Mouse (Mus musculus): Measurements from ENCODE around the gene 1700001C19Rik.

Gene 1700001C19Rik

GRCm38 (mm10) chr17:47461688-47462087 is 24.5 kb upstream of the 1700001C19Rik start:
- DNase-seq: no peak

GRCm38 (mm10) chr17:47459341-47459919 is 22.3 kb upstream of the 1700001C19Rik start:
- no peak for DNase-seq

- DNase-seq: no peak
These were observed 21.8 kb upstream of the 1700001C19Rik start for GRCm38 (mm10) chr17:47458936-47459335.

GRCm38 (mm10) chr17:47458310-47458709 is 21.1 kb upstream of the 1700001C19Rik start:
- no peak for DNase-seq

GRCm38 (mm10) chr17:47454675-47455074 is 17.5 kb upstream of the 1700001C19Rik start:
- DNase-seq: peak; percentile 63

- DNase-seq: no peak
These were observed 15.7 kb upstream of the 1700001C19Rik start for GRCm38 (mm10) chr17:47452886-47453285.

- no peak for DNase-seq
These were observed 13.8 kb upstream of the 1700001C19Rik start for GRCm38 (mm10) chr17:47450880-47451565.

- DNase-seq: no peak
These were observed 13.1 kb upstream of the 1700001C19Rik start for GRCm38 (mm10) chr17:47450239-47450638.

- no peak for DNase-seq
These were observed 12.3 kb upstream of the 1700001C19Rik start for GRCm38 (mm10) chr17:47449432-47449831.

- DNase-seq: no peak
These were observed 11.6 kb upstream of the 1700001C19Rik start for GRCm38 (mm10) chr17:47448523-47449372.

- DNase-seq: no peak
These were observed 9.4 kb upstream of the 1700001C19Rik start for GRCm38 (mm10) chr17:47446561-47446960.

- no peak for DNase-seq
These were observed 8.8 kb upstream of the 1700001C19Rik start for GRCm38 (mm10) chr17:47446025-47446424.

- no peak for DNase-seq
These were observed 8.3 kb upstream of the 1700001C19Rik start for GRCm38 (mm10) chr17:47445518-47445917.

- DNase-seq: no peak
These were observed 6.9 kb upstream of the 1700001C19Rik start for GRCm38 (mm10) chr17:47444113-47444512.

GRCm38 (mm10) chr17:47442271-47442670 is 5.1 kb upstream of the 1700001C19Rik start:
- no peak for DNase-seq

GRCm38 (mm10) chr17:47441296-47442051 is 4.3 kb upstream of the 1700001C19Rik start:
- DNase-seq: no peak

- no peak for DNase-seq
These were observed 3.2 kb upstream of the 1700001C19Rik start for GRCm38 (mm10) chr17:47440359-47440890.

- DNase-seq: no peak
These were observed 2.3 kb upstream of the 1700001C19Rik start for GRCm38 (mm10) chr17:47439396-47440028.

GRCm38 (mm10) chr17:47438611-47439010 is 1.4 kb upstream of the 1700001C19Rik start:
- no peak for DNase-seq

GRCm38 (mm10) chr17:47436156-47436906 is 845 bp downstream of the 1700001C19Rik start, which contains the start of gene AI661453:
TSS of gene AI661453 (plus strand) at chr17:47436615.
- DNase-seq: peak; percentile 55

- peak; percentile 45 for DNase-seq
These were observed 6.4 kb downstream of the 1700001C19Rik start for GRCm38 (mm10) chr17:47430815-47431214.

Measured in thymus, postnatal 4 days (tissue).